Mouse (Mus musculus) heart, postnatal 25 days (tissue): Measurements from ENCODE around the gene Gbp6. TPM values are rescaled to one million over a fixed set of nuclear protein-coding genes. Genes with fewer than 3 reads are reported as not detected.
A peak's percentile ranks its signal among the peaks of the same experiment; 100 is the strongest.
"Not testable (repeated sequence)": the region's sequence is repeated elsewhere in the genome, so short reads cannot be mapped to it uniquely, and the experiment has no call there.

Experiments
- DNase-seq: peaks from one replicate; pipeline ENCODE4 v3.0.0; 2022; ENCODE audit warnings: low spot score
- intact Hi-C: fragments of 180-260 bp; cut with DNase I; formaldehyde crosslinking; loops from one replicate; pipeline ENCODE4 v1.15.1; 2025
- total RNA-seq, 2 experiments: library from RNA; stranded (reverse); gene quantifications; 2 replicates each; pipeline ENCODE4 v1.2.3; 2021

Gene Gbp6
- 1 to 10 TPM; 2.6 to 4.6 TPM for total RNA-seq

GRCm38 (mm10) chr5:105293226-105294165 lies at the start of gene Gbp6, which contains the start of gene Gm43302:
Gene Gbp6 (minus strand): TSS chr5:105293698.
Gene Gm43302 (minus strand): TSS chr5:105293695.
- DNase-seq = peak; percentile 35
- intact Hi-C loops = loop anchor here (5.0 kb wide), 1 partner anchor 146 kb away; no protein-coding TSS in a partner anchor

DNA sequence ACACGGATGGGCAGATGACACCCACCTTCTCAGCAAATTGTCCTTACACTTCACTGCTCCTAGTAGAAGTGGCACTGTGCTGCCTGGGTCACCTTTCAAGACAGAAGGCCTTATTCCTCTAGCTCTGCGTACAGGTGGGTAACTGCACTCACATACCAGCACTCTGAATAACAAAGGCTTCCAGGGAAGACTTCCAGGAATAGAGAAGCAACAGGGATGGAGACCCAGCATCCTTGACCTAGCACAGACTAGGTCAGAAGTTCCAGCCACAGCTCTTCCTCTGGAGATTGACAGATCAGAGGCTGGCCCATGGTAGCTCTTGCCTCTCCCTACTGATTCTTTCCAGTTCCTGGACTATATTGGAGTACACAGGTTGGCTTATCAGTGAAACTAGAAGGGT lies 47.8 kb upstream of the Gbp6 start:
- intact Hi-C loops = no loop called here
- DNase-seq = no peak

DNA sequence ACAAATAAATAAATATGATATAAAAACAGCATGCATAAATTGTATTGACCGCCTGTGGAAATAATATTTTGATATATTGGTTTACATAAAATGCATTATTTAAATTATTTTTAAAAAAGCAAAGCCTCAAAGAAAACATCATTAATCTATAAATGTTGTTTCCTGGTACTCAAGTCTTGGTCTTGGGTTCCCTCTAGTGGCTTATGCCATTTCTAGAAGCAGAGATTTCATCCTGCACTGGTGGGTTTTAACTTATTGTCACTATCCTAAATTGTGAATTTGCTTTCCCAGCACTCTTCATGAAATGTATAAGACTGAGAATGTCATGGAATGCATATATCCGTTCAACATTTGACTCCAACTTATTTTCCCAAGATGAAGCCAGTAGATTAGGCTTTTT lies 29.0 kb upstream of the Gbp6 start:
- intact Hi-C loops = loop anchor here (1.0 kb wide), 1 partner anchor 336 kb away; no protein-coding TSS in a partner anchor
- DNase-seq = no peak

GRCm38 (mm10) chr5:105310941-105311340 lies 17.4 kb upstream of the Gbp6 start:
- intact Hi-C loops = no loop called here
- no peak for DNase-seq

- intact Hi-C loops, DNase-seq: not testable (repeated sequence)
Measured at GRCm38 (mm10) chr5:105309148-105309547, 15.7 kb upstream of the Gbp6 start.

- DNase-seq, intact Hi-C loops: not testable (repeated sequence)
Measured at GRCm38 (mm10) chr5:105306946-105307345, 13.4 kb upstream of the Gbp6 start.

DNA sequence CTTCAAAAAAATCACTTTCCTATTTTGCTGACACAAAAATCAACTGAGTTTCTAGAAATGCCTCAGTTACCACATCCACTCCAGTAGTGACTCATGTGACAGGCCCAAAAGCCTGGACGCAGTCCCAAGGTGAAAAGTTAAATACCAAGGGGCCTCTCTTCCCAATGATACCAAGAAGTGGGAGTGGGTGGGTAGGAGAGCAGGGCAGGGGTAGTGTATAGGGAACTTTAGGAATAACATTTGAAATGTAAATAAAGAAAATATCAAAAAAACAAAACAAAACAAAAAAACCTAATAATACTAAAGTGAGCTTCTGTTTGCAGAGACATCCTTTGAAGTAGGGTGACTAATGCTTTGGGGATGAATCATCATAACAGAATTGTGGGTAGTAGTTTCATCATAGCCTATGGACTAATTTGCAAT lies 12.7 kb upstream of the Gbp6 start:
- DNase-seq = no peak
- intact Hi-C loops = no loop called here

DNA sequence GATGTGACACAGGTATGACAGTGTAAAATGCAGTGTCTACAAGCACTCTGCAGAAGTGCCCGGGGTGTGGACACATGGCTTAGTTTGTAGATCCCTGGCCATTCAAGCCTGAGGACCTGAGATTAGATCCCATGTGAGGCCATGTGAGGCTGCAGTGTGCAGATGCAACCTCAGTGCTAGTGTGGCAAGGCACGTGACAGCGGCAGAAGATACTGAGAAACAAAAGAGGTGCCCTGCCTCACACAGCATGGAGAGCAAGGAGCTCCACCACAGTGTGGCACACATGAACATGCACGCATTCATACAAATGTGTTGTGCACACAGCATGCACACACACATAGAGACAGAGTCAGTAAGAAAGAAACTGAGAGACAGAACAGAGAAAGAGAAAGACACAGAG lies 12.2 kb upstream of the Gbp6 start:
- intact Hi-C loops, DNase-seq: not testable (repeated sequence)

- DNase-seq = no peak
- intact Hi-C loops = no loop called here
Measured at GRCm38 (mm10) chr5:105301963-105302362, 8.5 kb upstream of the Gbp6 start.

DNA sequence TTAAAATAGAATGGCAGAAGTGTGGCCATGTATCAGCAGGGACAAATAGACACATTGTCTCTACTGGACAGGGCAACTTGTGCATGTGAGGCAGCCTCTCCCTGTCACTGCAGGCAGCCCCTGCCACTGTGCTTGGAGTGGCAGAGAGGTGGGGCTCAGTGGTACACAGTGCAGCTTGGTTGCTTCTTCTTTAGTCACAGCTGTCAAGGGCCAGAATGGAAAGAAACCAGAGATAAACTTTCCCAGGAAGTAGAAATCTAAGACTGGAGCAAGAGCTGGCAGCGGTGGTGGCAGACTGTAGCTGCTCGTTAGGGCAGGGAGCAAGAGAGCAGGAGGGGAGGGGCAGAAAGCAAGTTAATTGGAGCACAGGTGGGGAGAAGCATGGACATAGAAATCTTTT lies 8.0 kb upstream of the Gbp6 start:
- intact Hi-C loops = no loop called here
- DNase-seq = no peak

GRCm38 (mm10) chr5:105295746-105296145 lies 2.2 kb upstream of the Gbp6 start:
- intact Hi-C loops = no loop called here
- no peak for DNase-seq

- no peak for DNase-seq
Measured at GRCm38 (mm10) chr5:105292492-105292891, 1.0 kb downstream of the Gbp6 start.

GRCm38 (mm10) chr5:105290921-105291320 lies 2.6 kb downstream of the Gbp6 start:
- intact Hi-C loops = loop anchor here (5.0 kb wide), 1 partner anchor 144 kb away; no protein-coding TSS in a partner anchor
- not testable (repeated sequence) for DNase-seq

More at GRCm38 (mm10) chr5:105292492-105292891, 1.0 kb downstream of the Gbp6 start:
- intact Hi-C loops = loop anchor here (5.0 kb wide), 1 partner anchor 145 kb away; no protein-coding TSS in a partner anchor

GRCm38 (mm10) chr5:105260673-105261072 lies 32.8 kb downstream of the Gbp6 start:
- intact Hi-C loops, DNase-seq: not testable (repeated sequence)

- intact Hi-C loops = no loop called here
- no peak for DNase-seq
Measured at GRCm38 (mm10) chr5:105252491-105252890, 41.0 kb downstream of the Gbp6 start.

DNA sequence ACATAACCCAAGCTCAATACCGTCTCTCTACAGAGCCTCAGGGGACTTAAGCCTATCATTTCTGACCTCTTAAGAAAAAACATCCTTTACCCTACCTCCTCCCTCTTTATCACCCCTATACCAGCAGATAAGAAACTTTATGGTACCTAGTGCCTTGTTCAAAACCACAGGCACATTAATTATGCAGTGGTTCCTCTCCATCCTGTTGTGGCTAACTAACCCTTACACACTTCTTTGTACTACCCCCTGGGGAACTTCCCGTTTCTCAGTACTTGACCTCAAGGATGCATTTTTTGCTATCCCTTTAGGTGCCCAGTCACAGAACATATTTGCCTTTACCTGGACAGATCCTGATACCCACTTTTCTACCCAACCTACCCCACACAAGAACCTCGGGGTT lies 48.8 kb downstream of the Gbp6 start:
- intact Hi-C loops, DNase-seq: not testable (repeated sequence)

DNA sequence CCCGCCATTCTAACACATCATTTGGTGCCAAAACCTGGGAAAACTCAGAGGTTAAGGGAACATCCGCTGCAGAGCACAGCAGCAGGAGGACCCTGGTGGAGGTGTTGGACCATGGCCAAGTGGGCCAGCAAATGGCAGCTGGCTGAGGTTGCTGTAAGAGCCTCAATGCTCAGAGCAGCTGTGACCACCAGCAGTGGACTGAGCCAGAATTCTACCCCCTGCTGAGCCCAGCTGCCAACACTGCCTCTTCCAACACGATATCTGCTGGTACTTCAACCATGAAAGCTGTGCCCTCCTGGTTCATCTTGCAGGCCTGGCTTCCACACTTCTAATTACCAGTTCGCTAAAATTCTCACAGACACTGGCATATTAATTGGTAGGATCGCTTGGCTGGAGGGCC lies 52.5 kb downstream of the Gbp6 start:
- intact Hi-C loops, DNase-seq: not testable (repeated sequence)

DNA sequence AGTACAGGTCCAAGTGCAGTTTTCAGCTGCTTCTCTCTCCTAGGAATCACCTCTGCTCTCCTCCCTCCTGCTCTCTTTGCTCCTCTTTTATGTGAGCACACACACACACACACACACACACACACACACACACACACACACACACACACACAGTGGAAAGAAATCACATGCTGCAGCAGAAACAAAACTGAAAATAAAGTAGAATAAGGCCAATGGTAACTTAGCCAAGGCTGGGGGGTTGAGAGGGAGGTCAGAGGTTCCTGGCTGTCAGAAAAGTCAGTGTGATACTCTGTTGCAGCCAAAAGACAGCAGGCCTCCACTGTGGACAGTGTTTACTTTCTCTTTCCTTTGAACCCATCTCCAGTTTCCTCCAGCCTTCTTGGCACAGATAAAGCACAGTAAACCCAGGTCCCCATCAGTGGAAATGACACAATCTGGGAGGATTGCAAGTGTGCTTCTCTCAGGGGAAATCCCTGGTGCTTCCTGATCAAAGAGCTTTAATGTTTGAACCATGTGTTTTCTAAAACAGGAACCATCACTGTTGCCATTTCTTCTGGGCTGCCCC lies 53.9 kb downstream of the Gbp6 start, which contains the start of gene Gbp10:
Gene Gbp10, minus strand, starts transcription at position 51 of the 565 bp plus-strand sequence.
- DNase-seq, intact Hi-C loops: not testable (repeated sequence)

GRCm38 (mm10) chr5:105238402-105238801 lies 55.1 kb downstream of the Gbp6 start:
- intact Hi-C loops, DNase-seq: not testable (repeated sequence)

DNA sequence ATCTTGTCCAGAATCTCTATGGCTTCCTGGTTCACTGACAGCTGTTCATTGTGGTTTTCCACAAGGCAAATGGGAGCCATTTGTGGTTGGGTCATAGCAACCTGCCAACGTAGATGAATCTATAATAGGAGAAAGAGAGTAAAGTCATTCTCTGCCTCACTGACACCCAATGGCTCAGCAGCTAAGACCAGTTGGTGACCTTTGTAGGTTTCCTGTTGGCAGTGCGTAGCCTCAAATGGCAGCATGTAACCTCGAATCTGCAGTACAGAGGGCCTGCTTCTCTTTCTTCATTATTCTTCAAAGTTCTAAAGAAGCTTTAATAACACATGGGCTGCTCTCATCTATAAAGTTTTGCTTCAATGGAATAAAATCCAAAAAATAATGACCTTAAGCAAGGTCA lies 57.5 kb downstream of the Gbp6 start:
- intact Hi-C loops, DNase-seq: not testable (repeated sequence)
